Mouse (Mus musculus) stomach, embryonic 15.5 days (tissue): ENCODE measurements around the gene Rarb. TPM values are rescaled to one million over a fixed set of nuclear protein-coding genes. Genes with fewer than 3 reads are reported as not detected.

Experiments
- ATAC-seq: fragments of 200-750 bp; cut with Nextera tagmentation; 2 replicates; pipeline ENCODE4 v1.8.0; 2017; ENCODE audit warnings: low read depth, moderate number of reproducible peaks, moderate TSS enrichment; ENCODE audit not compliant: insufficient read depth, low FRiP score
- H3K27ac ChIP-seq: fragments of 300-500 bp; sonication (generic); 2 replicates; pipeline ENCODE4 v1.5.1; 2015; ENCODE audit warnings: mild to moderate bottlenecking, inconsistent platforms
- H3K27me3 ChIP-seq: fragments of 300-500 bp; sonication (generic); replicated peaks from 2 replicates; pipeline ENCODE4 v1.6.1; 2015; ENCODE audit warnings: inconsistent platforms
- H3K36me3 ChIP-seq: fragments of 300-500 bp; sonication (generic); 2 replicates; pipeline ENCODE4 v1.6.1; 2015; ENCODE audit warnings: inconsistent platforms
- H3K4me1 ChIP-seq: fragments of 300-500 bp; sonication (generic); 2 replicates; pipeline ENCODE4 v1.6.1; 2015; ENCODE audit warnings: inconsistent platforms
- H3K4me2 ChIP-seq: fragments of 300-500 bp; sonication (generic); 2 replicates; pipeline ENCODE4 v1.6.1; 2015; ENCODE audit warnings: mild to moderate bottlenecking, inconsistent platforms
- H3K4me3 ChIP-seq: fragments of 300-500 bp; sonication (generic); replicated peaks from 2 replicates; pipeline ENCODE4 v1.5.1; 2015; ENCODE audit warnings: inconsistent platforms
- H3K9ac ChIP-seq: fragments of 300-500 bp; sonication (generic); 2 replicates; pipeline ENCODE4 v1.6.1; 2015; ENCODE audit warnings: inconsistent platforms
- H3K9me3 ChIP-seq: fragments of 300-500 bp; sonication (generic); 2 replicates; pipeline ENCODE4 v1.6.1; 2016; ENCODE audit warnings: inconsistent platforms
- WGBS: fragments of 180-500 bp; shearing (Covaris S2); methylation state at CpG from one replicate; pipeline ENCODE4 v1.1.7; 2015; 5-methylcytosine and 5-hydroxymethylcytosine counted together
- polyA plus RNA-seq: library from polyadenylated mRNA; unstranded; fragments of >200 nt; fragmentation: Nextera tagmentation; extraction: Ambion mirVana; gene quantifications from 2 replicates; pipeline ENCODE4 v1.2.1, GENCODE M21; 2015

Rarb gene
- polyA plus RNA-seq, 1 experiment from 2014 or later = 20.4 TPM

DNA sequence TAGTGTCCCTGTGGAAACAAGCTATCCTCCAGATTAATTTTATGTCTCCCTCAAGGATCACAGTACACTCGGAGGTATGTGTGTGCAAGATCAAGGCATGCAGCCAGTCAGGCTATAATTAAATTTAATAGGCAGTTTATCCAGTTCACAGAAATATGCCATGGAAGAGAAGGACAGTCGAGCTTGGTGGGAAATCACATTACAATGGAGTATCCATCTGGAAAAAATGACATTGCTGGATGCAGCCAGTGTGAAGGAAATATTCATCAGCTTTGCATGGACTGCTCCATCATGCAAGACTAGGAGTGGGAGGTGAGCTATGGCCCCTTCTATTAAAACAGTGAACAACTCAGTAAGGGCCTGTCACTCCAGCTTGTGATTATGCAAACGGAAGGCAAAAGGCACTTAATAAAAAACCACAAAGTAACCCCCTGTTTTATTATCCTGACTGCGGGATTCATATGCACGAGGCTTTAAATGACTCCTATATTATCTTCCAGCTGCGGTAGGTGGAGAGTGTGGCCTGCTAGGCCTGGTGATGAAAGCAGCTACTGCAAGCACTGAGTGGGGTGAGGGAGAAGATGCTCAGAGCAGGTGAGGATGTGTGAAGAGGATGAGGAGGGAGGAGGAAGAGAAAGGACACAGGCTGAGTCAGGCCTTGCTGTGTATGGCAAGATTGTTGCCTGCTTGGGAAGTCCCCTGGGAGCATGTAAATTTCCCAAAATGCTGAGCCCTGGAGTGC is 379.4 kb downstream of the Rarb start:
- Histone ChIP-seq H3K27ac (no peak overlapping the region), H3K27me3 (no peaks in the 10 kb centered on the region), H3K4me2 (no peak overlapping the region), H3K9me3 (no peaks in the 10 kb centered on the region), H3K4me1 (no peaks in the 10 kb centered on the region), H3K4me3 (no peak overlapping the region), H3K36me3 (peaks cover 9% of the 10 kb centered on the region; the same call in 1 of the 2 replicates), H3K9ac (no peak overlapping the region)
- WGBS = 80% methylated on average over 6 of the region's 6 CpGs
- ATAC-seq = no peak

DNA sequence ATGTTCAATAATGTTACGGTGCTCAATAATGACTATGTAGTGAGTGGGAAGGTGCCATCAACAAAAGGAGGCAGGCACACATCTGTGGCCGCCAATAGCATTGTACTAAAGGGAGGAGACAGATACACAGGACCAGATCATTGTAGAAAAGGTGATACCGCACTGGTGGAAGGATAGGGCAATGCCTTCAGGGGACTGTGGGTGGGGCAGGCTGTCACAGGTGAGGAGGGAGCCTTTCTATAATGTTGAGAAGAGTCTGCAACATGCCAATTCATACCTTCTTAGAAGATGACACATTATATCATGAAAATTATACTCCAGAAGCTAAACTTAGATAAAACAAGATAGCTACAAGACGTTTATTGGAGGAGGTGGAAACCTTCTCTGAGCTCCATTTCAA is 381.6 kb downstream of the Rarb start:
- WGBS = 84% methylated on average over 4 of the region's 4 CpGs
- H3K4me2 ChIP-seq = no peak overlapping the region

DNA sequence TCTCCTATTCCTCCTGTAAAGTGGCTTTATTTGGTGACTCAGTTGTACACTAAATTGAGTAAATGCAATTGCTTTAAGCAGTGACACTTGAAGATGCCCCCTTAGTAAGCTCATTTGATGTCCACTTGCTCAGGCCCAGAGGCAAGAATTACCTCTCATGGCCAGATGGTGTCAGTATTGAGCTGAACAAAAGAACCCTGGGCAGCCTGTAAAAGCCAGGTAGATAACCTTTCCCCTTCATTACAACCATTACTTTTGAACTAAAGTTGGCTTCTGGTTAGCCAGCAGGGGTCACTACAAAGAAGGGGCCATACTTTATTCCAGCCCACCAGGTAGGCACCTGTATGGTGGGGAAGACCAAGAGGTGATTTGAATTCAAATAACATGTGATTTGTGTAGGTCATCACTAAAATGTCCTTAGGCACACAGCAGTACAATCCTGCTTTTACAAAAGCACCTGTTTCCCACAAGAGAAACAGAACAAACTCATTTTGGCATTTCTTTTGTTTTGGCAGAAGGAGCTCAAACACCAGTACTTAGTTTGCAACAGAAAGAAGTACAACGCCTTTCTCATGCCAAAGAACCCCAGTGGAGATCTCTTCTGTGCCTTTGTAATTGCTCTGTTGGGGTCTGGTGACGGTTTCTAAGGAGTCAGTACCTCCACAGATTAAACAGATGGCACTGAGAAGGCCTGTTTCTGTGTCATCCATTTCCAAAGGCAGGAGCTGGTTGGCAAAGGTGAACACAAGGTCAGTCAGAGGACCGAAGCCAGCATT is 384.4 kb downstream of the Rarb start:
- Histone ChIP-seq H3K9me3 (no peaks in the 10 kb centered on the region), H3K9ac (no peak overlapping the region), H3K4me2 (no peak overlapping the region), H3K27ac (no peak overlapping the region), H3K4me3 (no peak overlapping the region), H3K36me3 (peaks cover 21% of the 10 kb centered on the region), H3K4me1 (no peaks in the 10 kb centered on the region), H3K27me3 (no peaks in the 10 kb centered on the region)
- WGBS = 79% methylated on average over 3 of the region's 3 CpGs
- ATAC-seq = peak; percentile 37

More for the DNA sequence above, 381.6 kb downstream of the Rarb start:
- Histone ChIP-seq H3K36me3 (peaks cover 6% of the 10 kb centered on the region), H3K27ac (no peak overlapping the region), H3K9me3 (no peaks in the 10 kb centered on the region), H3K9ac (no peak overlapping the region), H3K4me1 (no peaks in the 10 kb centered on the region), H3K4me3 (no peak overlapping the region), H3K27me3 (no peaks in the 10 kb centered on the region)
- no peak for ATAC-seq

DNA sequence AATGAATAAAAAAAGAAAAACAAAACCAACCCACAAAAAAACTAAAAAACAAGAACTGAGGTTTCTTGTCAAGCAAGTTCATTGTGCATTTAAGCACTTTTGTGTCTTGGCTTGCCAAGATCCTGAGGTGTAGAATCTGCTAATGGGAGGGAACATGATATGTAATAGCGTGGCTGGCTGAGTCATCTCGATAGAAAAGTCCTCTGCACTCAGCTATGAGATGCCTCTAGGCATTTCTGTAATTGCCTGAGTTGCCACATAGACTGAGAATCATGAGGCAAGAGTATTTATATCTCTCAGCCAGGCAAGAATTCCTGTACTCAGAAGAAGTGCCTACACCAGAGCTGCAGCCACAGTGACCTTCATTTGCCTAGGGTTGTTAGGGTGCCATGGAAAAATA is 385.8 kb downstream of the Rarb start:
- no peak for ATAC-seq
- no peak overlapping the region for H3K4me3 ChIP-seq
- WGBS = 61% methylated on average over 2 of the region's 2 CpGs

DNA sequence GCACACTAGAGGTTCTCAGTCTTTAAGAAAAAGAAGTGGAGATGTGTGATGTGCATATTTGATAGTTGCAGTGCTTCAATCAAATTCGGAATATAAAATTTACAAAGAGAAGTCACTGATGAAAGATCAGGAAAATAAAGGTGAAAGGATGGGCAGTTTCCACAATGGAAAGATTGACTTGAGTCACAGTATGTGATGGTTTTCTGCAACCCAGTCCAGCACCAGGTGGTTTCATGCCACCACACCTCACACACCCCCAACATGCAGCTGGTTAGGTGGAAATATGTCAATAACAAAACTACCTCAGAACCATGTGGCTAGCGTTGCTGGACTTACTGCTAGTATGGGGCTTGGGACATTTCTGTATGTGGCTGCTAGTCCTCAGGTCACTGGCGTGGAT is 386.4 kb downstream of the Rarb start:
- Histone ChIP-seq H3K9me3 (no peaks in the 10 kb centered on the region), H3K27me3 (no peaks in the 10 kb centered on the region), H3K36me3 (peaks cover 25% of the 10 kb centered on the region), H3K4me3 (no peak overlapping the region), H3K27ac (no peak overlapping the region), H3K9ac (no peak overlapping the region), H3K4me1 (no peaks in the 10 kb centered on the region), H3K4me2 (no peak overlapping the region)
- WGBS = 73% methylated on average over 3 of the region's 3 CpGs
- no peak for ATAC-seq

More for the DNA sequence above, 385.8 kb downstream of the Rarb start:
- no peak overlapping the region; the same call in 1 of the 2 replicates for H3K27ac ChIP-seq
- H3K9ac ChIP-seq = no peak overlapping the region
- H3K4me1 ChIP-seq = no peaks in the 10 kb centered on the region
- H3K27me3 ChIP-seq = no peaks in the 10 kb centered on the region
- H3K36me3 ChIP-seq = peaks cover 25% of the 10 kb centered on the region
- H3K4me2 ChIP-seq = no peak overlapping the region
- no peaks in the 10 kb centered on the region for H3K9me3 ChIP-seq

DNA sequence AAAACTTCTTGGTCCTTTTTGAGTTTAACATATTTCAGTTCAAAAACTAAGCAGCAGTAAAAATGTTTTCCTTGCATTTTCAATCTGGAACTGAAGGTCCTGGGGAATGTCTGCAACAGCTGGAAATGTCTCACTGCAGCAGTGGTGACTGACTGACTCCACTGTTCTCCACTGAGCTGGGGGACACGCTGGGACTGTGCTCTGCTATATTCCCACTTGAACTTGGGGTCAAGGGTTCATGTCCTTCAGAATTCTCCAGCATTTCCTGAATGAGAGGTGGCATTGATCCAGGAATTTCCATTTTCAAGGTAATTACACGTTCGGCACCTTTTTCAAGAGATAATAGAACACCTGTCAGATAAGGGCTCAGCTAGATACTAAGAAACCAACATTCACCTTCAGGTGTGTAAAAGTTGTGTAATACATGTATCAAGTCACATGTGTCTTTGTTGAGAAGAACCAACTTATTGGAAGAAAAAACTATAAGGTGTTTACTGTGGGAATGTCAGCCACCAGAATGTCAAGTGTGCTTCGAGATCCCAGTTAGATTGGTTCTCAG is 386.9 kb downstream of the Rarb start:
- ATAC-seq = no peak
- H3K4me2 ChIP-seq = no peak overlapping the region
- H3K27me3 ChIP-seq = no peaks in the 10 kb centered on the region
- 58% methylated on average over 4 of the region's 4 CpGs for WGBS
- H3K4me1 ChIP-seq = no peaks in the 10 kb centered on the region
- no peak overlapping the region for H3K4me3 ChIP-seq
- peaks cover 23% of the 10 kb centered on the region for H3K36me3 ChIP-seq
- no peak overlapping the region for H3K9ac ChIP-seq
- H3K9me3 ChIP-seq = no peaks in the 10 kb centered on the region
- no peak overlapping the region for H3K27ac ChIP-seq

DNA sequence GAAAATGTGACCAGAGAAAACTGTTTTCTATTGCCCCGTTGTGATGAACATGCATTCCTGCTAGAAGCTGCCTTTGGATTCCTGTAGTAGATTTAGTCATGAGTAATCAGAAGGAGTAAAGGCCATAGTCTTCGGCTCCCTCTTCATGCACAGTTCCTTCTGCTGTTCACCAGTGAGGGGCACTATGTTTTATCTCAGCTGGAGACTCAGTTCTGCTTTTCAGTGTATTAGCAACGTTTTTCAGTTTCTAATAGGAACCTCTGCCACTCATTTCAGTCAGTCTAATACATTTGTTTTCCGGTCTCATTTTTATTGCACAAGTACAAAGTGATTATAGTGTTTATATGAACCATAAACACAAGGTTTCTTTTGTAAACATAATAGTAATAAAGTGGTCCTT is 391.4 kb downstream of the Rarb start:
- Histone ChIP-seq H3K9ac (no peak overlapping the region), H3K4me2 (no peak overlapping the region), H3K4me3 (no peak overlapping the region), H3K36me3 (peaks cover 24% of the 10 kb centered on the region; the same call in 1 of the 2 replicates), H3K27ac (no peak overlapping the region), H3K9me3 (no peaks in the 10 kb centered on the region), H3K4me1 (no peaks in the 10 kb centered on the region), H3K27me3 (no peaks in the 10 kb centered on the region)
- ATAC-seq = no peak
- WGBS = 51% methylated on average over 4 of the region's 4 CpGs

DNA sequence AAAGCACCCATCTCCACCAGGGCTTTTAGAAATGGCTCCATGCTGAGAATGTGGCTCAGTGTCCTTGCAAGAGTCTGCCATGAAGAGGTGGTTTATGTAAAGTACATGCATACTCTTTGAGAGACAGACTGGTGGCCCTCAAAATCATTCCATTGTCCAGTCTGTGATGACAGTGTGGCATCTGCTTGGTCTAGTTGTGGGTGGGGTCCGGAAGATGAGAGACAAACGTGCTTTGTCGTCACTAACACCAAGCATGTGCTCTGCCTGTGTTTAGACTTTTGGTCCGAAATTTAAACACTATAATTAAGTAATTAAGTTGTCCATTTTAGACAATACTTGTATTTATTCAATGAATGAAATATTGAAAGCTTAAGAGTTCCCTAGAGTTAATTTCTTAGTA is 404.8 kb downstream of the Rarb start:
- H3K36me3 ChIP-seq = peaks cover 10% of the 10 kb centered on the region
- no peak overlapping the region for H3K4me3 ChIP-seq
- H3K9me3 ChIP-seq = no peaks in the 10 kb centered on the region
- no peak for ATAC-seq
- no peak overlapping the region for H3K9ac ChIP-seq
- 85% methylated on average over 4 of the region's 4 CpGs for WGBS
- no peaks in the 10 kb centered on the region for H3K4me1 ChIP-seq
- no peaks in the 10 kb centered on the region for H3K27me3 ChIP-seq
- no peak overlapping the region for H3K4me2 ChIP-seq
- H3K27ac ChIP-seq = no peak overlapping the region

DNA sequence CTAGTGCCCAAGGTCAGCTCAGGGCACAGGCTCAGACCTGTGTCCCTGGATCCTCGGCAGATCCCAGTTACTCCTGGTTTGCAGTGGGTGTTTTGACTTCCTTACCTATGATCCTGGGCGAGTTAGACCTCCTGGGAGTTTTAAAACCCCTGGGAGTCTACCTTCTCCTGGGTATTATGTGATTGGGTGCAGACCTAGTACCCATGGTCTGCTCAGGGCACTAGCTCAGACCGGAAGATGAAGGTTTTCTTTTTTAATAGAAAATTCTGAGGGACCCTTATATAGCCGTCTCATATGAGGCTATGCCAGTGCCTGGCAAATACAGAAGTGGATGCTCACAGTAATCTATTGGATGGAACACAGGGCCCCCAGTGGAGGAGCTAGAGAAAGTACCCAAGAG is 413.8 kb downstream of the Rarb start:
- 90% methylated on average over 4 of the region's 4 CpGs for WGBS
- H3K27ac ChIP-seq = no peak overlapping the region
- ATAC-seq = no peak

DNA sequence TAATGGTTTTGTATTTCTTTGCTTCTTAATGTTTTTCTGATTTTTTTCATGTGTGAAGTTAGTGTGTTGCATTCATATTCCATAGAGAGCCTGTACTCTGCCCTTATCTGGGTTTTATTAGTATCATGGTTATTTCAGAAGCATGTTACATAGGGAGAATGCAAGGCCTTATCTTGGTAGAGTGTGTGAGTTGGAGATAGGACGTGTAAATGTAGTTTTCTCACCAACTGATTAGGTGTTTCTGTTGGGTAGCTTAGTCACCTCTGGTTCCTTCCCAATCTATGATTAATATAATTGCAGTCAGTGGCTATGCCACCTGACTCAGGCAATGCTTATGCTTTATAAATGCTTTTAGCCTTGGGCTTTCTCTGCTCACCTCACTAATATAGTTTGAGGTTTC is 434.2 kb downstream of the Rarb start:
- ATAC-seq = peak; percentile 89; the same call in 1 of the 2 replicates
- no peaks in the 10 kb centered on the region for H3K9me3 ChIP-seq
- no peaks in the 10 kb centered on the region for H3K36me3 ChIP-seq
- no peaks in the 10 kb centered on the region for H3K27me3 ChIP-seq
- WGBS = 50% methylated on average over 1 of the region's 1 CpGs
- H3K4me3 ChIP-seq = no peak overlapping the region
- no peak overlapping the region for H3K4me2 ChIP-seq
- H3K4me1 ChIP-seq = peaks cover 7% of the 10 kb centered on the region; the same call in 1 of the 2 replicates
- H3K9ac ChIP-seq = no peak overlapping the region
- no peak overlapping the region for H3K27ac ChIP-seq

More for the DNA sequence above, 413.8 kb downstream of the Rarb start:
- Histone ChIP-seq H3K4me2 (no peak overlapping the region), H3K4me3 (no peak overlapping the region), H3K9me3 (no peaks in the 10 kb centered on the region), H3K9ac (no peak overlapping the region), H3K27me3 (no peaks in the 10 kb centered on the region), H3K4me1 (no peaks in the 10 kb centered on the region), H3K36me3 (peaks cover 11% of the 10 kb centered on the region)
